ENCODE assay signal across 8 mouse cellular contexts in the genomic region with DNA sequence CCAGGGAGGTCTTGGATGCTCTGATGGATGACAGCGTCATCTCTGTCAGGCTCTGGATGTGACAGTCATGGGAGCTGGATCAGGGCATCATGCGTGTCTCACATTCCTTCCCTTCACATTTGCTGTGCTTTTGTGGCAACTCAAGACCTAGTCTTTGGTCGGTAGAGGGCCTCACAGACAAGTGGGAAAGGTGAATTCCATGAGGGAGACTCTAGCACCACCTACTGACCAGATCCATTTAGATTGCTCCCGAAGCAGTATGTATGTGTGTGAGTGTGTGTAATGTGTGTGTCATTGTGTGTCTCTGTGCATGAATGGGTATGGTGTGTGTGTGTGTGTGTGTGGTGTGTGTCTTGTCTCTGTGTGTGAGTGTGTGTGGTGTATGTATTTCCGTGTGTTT. TPM values are rescaled to one million over a fixed set of nuclear protein-coding genes. Genes with fewer than 3 reads are reported as not detected.
DNase-seq lines count a peak whose midpoint lies in the region; ATAC-seq and TF ChIP-seq lines count a peak whose summit lies in the region.

No protein-coding gene starts in this region.

- H3K4me2 ChIP-seq in heart, embryonic 15.5 days, result no peak overlapping the region
- H3K4me2 ChIP-seq in embryonic facial prominence, embryonic 11.5 days (ENCODE audit: low read depth, low read length), result no peak overlapping the region
- H3K4me2 ChIP-seq in hindbrain, postnatal 0 days (ENCODE audit: low read depth, low read length), result no peak overlapping the region
- no peak overlapping the region for H3K4me2 ChIP-seq in midbrain, embryonic 16.5 days (ENCODE audit: low read length)

- 0 out of 2 replicates have a peak, but pooled peaks have one; percentile 15 for ATAC-seq in heart, embryonic 15.5 days (replicated peaks; ENCODE audit: insufficient number of reproducible peaks, insufficient read depth, low FRiP score, low read depth)
- ATAC-seq in embryonic facial prominence, embryonic 11.5 days (replicated peaks; ENCODE audit: insufficient number of reproducible peaks, low FRiP score, low TSS enrichment, low read depth), result 0 out of 2 replicates have a peak, but pooled peaks have one; percentile 26
- ATAC-seq in hindbrain, postnatal 0 days, result peak; percentile 70
- ATAC-seq in midbrain, embryonic 16.5 days, result 0 out of 2 replicates have a peak, but pooled peaks have one; percentile 21

- 49% methylated on average over 5 of the region's 5 CpGs for WGBS in heart, embryonic 15.5 days
- WGBS in embryonic facial prominence, embryonic 11.5 days, result 60% methylated on average over 5 of the region's 5 CpGs
- 43% methylated on average over 5 of the region's 5 CpGs for WGBS in hindbrain, postnatal 0 days
- 46% methylated on average over 5 of the region's 5 CpGs for WGBS in midbrain, embryonic 16.5 days

- no peak overlapping the region for H3K9ac ChIP-seq in heart, embryonic 15.5 days
- no peak overlapping the region for H3K9ac ChIP-seq in embryonic facial prominence, embryonic 11.5 days (replicated peaks; ENCODE audit: low read length)
- H3K9ac ChIP-seq in hindbrain, postnatal 0 days (replicated peaks; ENCODE audit: low read length), result no peak overlapping the region
- no peak overlapping the region for H3K9ac ChIP-seq in midbrain, embryonic 16.5 days (ENCODE audit: low read depth, low read length)

- H3K9me3 ChIP-seq in heart, embryonic 15.5 days (replicated peaks), result no peaks in the 10 kb centered on the region
- H3K9me3 ChIP-seq in embryonic facial prominence, embryonic 11.5 days (replicated peaks; ENCODE audit: control insufficient read depth, low read length), result no peaks in the 10 kb centered on the region
- H3K9me3 ChIP-seq in hindbrain, postnatal 0 days (ENCODE audit: low read length), result no peaks in the 10 kb centered on the region
- H3K9me3 ChIP-seq in midbrain, embryonic 16.5 days (replicated peaks; ENCODE audit: control insufficient read depth, low read length, poor library complexity, severe bottlenecking), result no peaks in the 10 kb centered on the region

- H3K36me3 ChIP-seq in heart, embryonic 15.5 days, result no peaks in the 10 kb centered on the region; the same call in 1 of the 2 replicates
- H3K36me3 ChIP-seq in embryonic facial prominence, embryonic 11.5 days (replicated peaks; ENCODE audit: control insufficient read depth, insufficient read depth, low read depth, low read length), result peaks cover 4% of the 10 kb centered on the region
- H3K36me3 ChIP-seq in hindbrain, postnatal 0 days (ENCODE audit: insufficient read depth, low read length), result no peaks in the 10 kb centered on the region
- no peaks in the 10 kb centered on the region for H3K36me3 ChIP-seq in midbrain, embryonic 16.5 days (ENCODE audit: control insufficient read depth, insufficient read depth, low read length)

- no peak for DNase-seq in heart, adult 11 months
- peak; percentile 88 for DNase-seq in ZHBTc4 (ENCODE audit: low read depth, low spot score)
- DNase-seq in embryonic facial prominence, embryonic 11.5 days (ENCODE audit: low spot score), result peak; percentile 78
- peak; percentile 94 for DNase-seq in hindbrain, postnatal 0 days (ENCODE audit: low spot score)
- DNase-seq in layer of hippocampus, postnatal 14 days (ENCODE audit: low spot score in 2 of 2), result peak; percentile 59 to 79
- no peak for DNase-seq in B cell, adult 2 months

- no peak overlapping the region for H3K27ac ChIP-seq in heart, embryonic 15.5 days
- H3K27ac ChIP-seq in embryonic facial prominence, embryonic 11.5 days (replicated peaks; ENCODE audit: low read depth, low read length), result no peak overlapping the region
- no peak overlapping the region for H3K27ac ChIP-seq in hindbrain, postnatal 0 days
- no peak overlapping the region for H3K27ac ChIP-seq in midbrain, embryonic 16.5 days (ENCODE audit: low read length)

- H3K27me3 ChIP-seq in heart, embryonic 15.5 days, result peaks cover 13% of the 10 kb centered on the region; the same call in 1 of the 2 replicates
- H3K27me3 ChIP-seq in embryonic facial prominence, embryonic 11.5 days (ENCODE audit: control insufficient read depth, insufficient read depth, low read length), result no peaks in the 10 kb centered on the region
- no peaks in the 10 kb centered on the region for H3K27me3 ChIP-seq in hindbrain, postnatal 0 days (ENCODE audit: insufficient read depth, low read length)
- no peaks in the 10 kb centered on the region for H3K27me3 ChIP-seq in midbrain, embryonic 16.5 days (ENCODE audit: control insufficient read depth, insufficient read depth, low read depth, low read length)

- peaks cover 7% of the 10 kb centered on the region for H3K4me1 ChIP-seq in heart, embryonic 15.5 days (replicated peaks)
- H3K4me1 ChIP-seq in embryonic facial prominence, embryonic 11.5 days (ENCODE audit: control insufficient read depth, insufficient read depth, low read length), result no peaks in the 10 kb centered on the region
- no peaks in the 10 kb centered on the region for H3K4me1 ChIP-seq in hindbrain, postnatal 0 days (ENCODE audit: insufficient read depth, low read length)
- no peaks in the 10 kb centered on the region for H3K4me1 ChIP-seq in midbrain, embryonic 16.5 days (ENCODE audit: control insufficient read depth, insufficient read depth, low read length)

- peak; percentile 100 for TF ChIP-seq CTCF in hindbrain, postnatal 0 days (IDR thresholded peaks at IDR 0.05; ENCODE audit: low read depth)

- H3K4me3 ChIP-seq in heart, embryonic 15.5 days, result no peak overlapping the region
- no peak overlapping the region for H3K4me3 ChIP-seq in embryonic facial prominence, embryonic 11.5 days (ENCODE audit: low read depth, low read length)
- no peak overlapping the region for H3K4me3 ChIP-seq in hindbrain, postnatal 0 days (ENCODE audit: low read length)
- H3K4me3 ChIP-seq in midbrain, embryonic 16.5 days (ENCODE audit: low read depth, low read length), result no peak overlapping the region

RNA-seq across cellular contexts. Expression of gene Fbln1, which starts 43.5 kb away (rescaled TPM):
- 119 and 157 TPM in 2 replicates for polyA plus RNA-seq in heart, embryonic 15.5 days (2015; fragmentation: Nextera tagmentation; extraction: Ambion mirVana)
- 200 and 208 TPM in 2 replicates for polyA plus RNA-seq in embryonic facial prominence, embryonic 11.5 days (2014; fragmentation: Nextera tagmentation; extraction: Ambion mirVana)
- 68.4 and 73.9 TPM in 2 replicates for total RNA-seq in hindbrain, postnatal 0 days (2014; rRNA removed)
- 48.3 and 52.1 TPM in 2 replicates for polyA plus RNA-seq in hindbrain, postnatal 0 days (2015; fragmentation: Nextera tagmentation; extraction: Ambion mirVana)
- 10 to 100 TPM; 10.8 to 18.3 TPM for total RNA-seq in layer of hippocampus, postnatal 14 days (2021)
- polyA plus RNA-seq in midbrain, embryonic 16.5 days (2015; fragmentation: Nextera tagmentation; extraction: Ambion mirVana), result 38.9 and 41.1 TPM in 2 replicates

Comparison
In these comparisons a context has a peak if more than half of its experiments do, and no peak if none do; other contexts are left out.
1. ATAC-seq: peak in every context shown above with its lines; median percentile 70 in hindbrain, postnatal 0 days; 26 in embryonic facial prominence, embryonic 11.5 days; 21 in midbrain, embryonic 16.5 days; 15 in heart, embryonic 15.5 days.
2. DNase-seq: peak in ZHBTc4 (single experiment), embryonic facial prominence, embryonic 11.5 days (single experiment), hindbrain, postnatal 0 days (single experiment) and layer of hippocampus, postnatal 14 days (2 of 2); none in heart, adult 11 months (single experiment) and B cell, adult 2 months (0 of 2).